Mouse (Mus musculus): ENCODE measurements around the gene Tsks. TPM values are rescaled to one million over a fixed set of nuclear protein-coding genes. Genes with fewer than 3 reads are reported as not detected.

Gene Tsks
- polyA plus RNA-seq, 1 experiment from 2014 or later, result 0.23 TPM

GRCm38 (mm10) chr7:44986192-44986878 lies 43.3 kb downstream of the Tsks start, which contains the start of gene Prmt1:
Prmt1 (minus strand) TSS chr7:44986568.
- H3K9ac ChIP-seq (ENCODE audit: low read length), result peak within 1 kb of the TSS; percentile 99
- peak within 1 kb of the TSS; percentile 70 for H3K4me2 ChIP-seq (ENCODE audit: low read depth, low read length, severe bottlenecking)
- H3K4me1 ChIP-seq (replicated peaks; ENCODE audit: control insufficient read depth, insufficient read depth, low read length), result peaks cover 19% of the 10 kb centered on the region
- ATAC-seq (replicated peaks; ENCODE audit: low FRiP score) (peak; percentile 96), DNase-seq (ENCODE audit: low spot score) (peak; percentile 97)
- H3K27ac ChIP-seq (ENCODE audit: low read depth, low read length), result peak within 1 kb of the TSS; percentile 90
- under 1% methylated on average over 42 of the region's 42 CpGs for WGBS
- peak within 1 kb of the TSS; percentile 94 for H3K4me3 ChIP-seq (ENCODE audit: low read depth, low read length)
- H3K36me3 ChIP-seq (ENCODE audit: control insufficient read depth, insufficient read depth, low read length), result peaks cover 9% of the 10 kb centered on the region
- H3K9me3 ChIP-seq (ENCODE audit: control insufficient read depth, low read length), result no peaks in the 10 kb centered on the region
- H3K27me3 ChIP-seq (ENCODE audit: control insufficient read depth, insufficient read depth, low read length), result no peaks in the 10 kb centered on the region

GRCm38 (mm10) chr7:44986879-44987718 lies 44.1 kb downstream of the Tsks start:
- Histone ChIP-seq H3K9ac (ENCODE audit: low read length) (peak overlapping the region; percentile 91), H3K4me3 (ENCODE audit: low read depth, low read length) (peak overlapping the region; percentile 94), H3K27ac (ENCODE audit: low read depth, low read length) (peak overlapping the region; percentile 90), H3K27me3 (ENCODE audit: control insufficient read depth, insufficient read depth, low read length) (no peaks in the 10 kb centered on the region), H3K36me3 (ENCODE audit: control insufficient read depth, insufficient read depth, low read length) (peaks cover 1% of the 10 kb centered on the region; the same call in 1 of the 2 replicates), H3K4me2 (ENCODE audit: low read depth, low read length, severe bottlenecking) (peak overlapping the region; percentile 70), H3K4me1 (replicated peaks; ENCODE audit: control insufficient read depth, insufficient read depth, low read length) (peaks cover 19% of the 10 kb centered on the region), H3K9me3 (ENCODE audit: control insufficient read depth, low read length) (no peaks in the 10 kb centered on the region)
- WGBS, result under 1% methylated on average over 29 of the region's 29 CpGs
- ATAC-seq (replicated peaks; ENCODE audit: low FRiP score) (peak; percentile 42), DNase-seq (ENCODE audit: low spot score) (no peak)

GRCm38 (mm10) chr7:44996672-44997071 lies 53.7 kb downstream of the Tsks start:
- peak overlapping the region; percentile 57; the same call in 1 of the 2 replicates for H3K27ac ChIP-seq (ENCODE audit: low read depth, low read length)
- ATAC-seq (replicated peaks; ENCODE audit: low FRiP score) (no peak), DNase-seq (ENCODE audit: low spot score) (no peak)
- H3K4me2 ChIP-seq (ENCODE audit: low read depth, low read length, severe bottlenecking), result peak overlapping the region; percentile 67
- 16% methylated on average over 10 of the region's 10 CpGs for WGBS
- peak overlapping the region; percentile 66 for H3K4me3 ChIP-seq (ENCODE audit: low read depth, low read length)
- peak overlapping the region; percentile 61 for H3K9ac ChIP-seq (ENCODE audit: low read length)
- H3K27me3 ChIP-seq (ENCODE audit: control insufficient read depth, insufficient read depth, low read length), result no peaks in the 10 kb centered on the region
- no peaks in the 10 kb centered on the region for H3K9me3 ChIP-seq (ENCODE audit: control insufficient read depth, low read length)
- peaks cover 4% of the 10 kb centered on the region for H3K36me3 ChIP-seq (ENCODE audit: control insufficient read depth, insufficient read depth, low read length)
- peaks cover 9% of the 10 kb centered on the region for H3K4me1 ChIP-seq (replicated peaks; ENCODE audit: control insufficient read depth, insufficient read depth, low read length)

GRCm38 (mm10) chr7:44997231-44997939 lies 54.4 kb downstream of the Tsks start, which contains the start of gene Irf3:
Irf3 (plus strand) TSS chr7:44997648.
- Histone ChIP-seq H3K27me3 (ENCODE audit: control insufficient read depth, insufficient read depth, low read length) (no peaks in the 10 kb centered on the region), H3K9me3 (ENCODE audit: control insufficient read depth, low read length) (no peaks in the 10 kb centered on the region), H3K4me2 (ENCODE audit: low read depth, low read length, severe bottlenecking) (peak within 1 kb of the TSS; percentile 67), H3K4me1 (replicated peaks; ENCODE audit: control insufficient read depth, insufficient read depth, low read length) (peaks cover 9% of the 10 kb centered on the region), H3K9ac (ENCODE audit: low read length) (peak within 1 kb of the TSS; percentile 61), H3K27ac (ENCODE audit: low read depth, low read length) (peak within 1 kb of the TSS; percentile 57; the same call in 1 of the 2 replicates), H3K36me3 (ENCODE audit: control insufficient read depth, insufficient read depth, low read length) (peaks cover 11% of the 10 kb centered on the region), H3K4me3 (ENCODE audit: low read depth, low read length) (peak within 1 kb of the TSS; percentile 66)
- under 1% methylated on average over 43 of the region's 43 CpGs for WGBS
- DNase-seq (ENCODE audit: low spot score) (peak; percentile 94), ATAC-seq (replicated peaks; ENCODE audit: low FRiP score) (peak; percentile 90)

- H3K27ac ChIP-seq (ENCODE audit: low read depth, low read length), result peak overlapping the region; percentile 57; the same call in 1 of the 2 replicates
- H3K4me2 ChIP-seq (ENCODE audit: low read depth, low read length, severe bottlenecking), result peak overlapping the region; percentile 67
- H3K9ac ChIP-seq (ENCODE audit: low read length), result peak overlapping the region; percentile 61
- H3K4me3 ChIP-seq (ENCODE audit: low read depth, low read length), result peak overlapping the region; percentile 66
- ATAC-seq (replicated peaks; ENCODE audit: low FRiP score) (no peak; the same call in none of the 2 replicates), DNase-seq (ENCODE audit: low spot score) (no peak)
- H3K27me3 ChIP-seq (ENCODE audit: control insufficient read depth, insufficient read depth, low read length), result no peaks in the 10 kb centered on the region
- no peaks in the 10 kb centered on the region for H3K9me3 ChIP-seq (ENCODE audit: control insufficient read depth, low read length)
- H3K36me3 ChIP-seq (ENCODE audit: control insufficient read depth, insufficient read depth, low read length), result peaks cover 13% of the 10 kb centered on the region
- H3K4me1 ChIP-seq (replicated peaks; ENCODE audit: control insufficient read depth, insufficient read depth, low read length), result peaks cover 9% of the 10 kb centered on the region
- 6% methylated on average over 15 of the region's 15 CpGs for WGBS
Observed at GRCm38 (mm10) chr7:44997940-44998428, 55.0 kb downstream of the Tsks start.

- DNase-seq (ENCODE audit: low spot score), result no peak
- Histone ChIP-seq H3K9me3 (ENCODE audit: control insufficient read depth, low read length) (no peaks in the 10 kb centered on the region), H3K4me1 (replicated peaks; ENCODE audit: control insufficient read depth, insufficient read depth, low read length) (peaks cover 9% of the 10 kb centered on the region), H3K4me2 (ENCODE audit: low read depth, low read length, severe bottlenecking) (peak within 1 kb of the TSS; percentile 67), H3K4me3 (ENCODE audit: low read depth, low read length) (peak within 1 kb of the TSS; percentile 66), H3K27me3 (ENCODE audit: control insufficient read depth, insufficient read depth, low read length) (no peaks in the 10 kb centered on the region), H3K9ac (ENCODE audit: low read length) (peak within 1 kb of the TSS; percentile 61), H3K27ac (ENCODE audit: low read depth, low read length) (peak within 1 kb of the TSS; percentile 57; the same call in 1 of the 2 replicates), H3K36me3 (ENCODE audit: control insufficient read depth, insufficient read depth, low read length) (peaks cover 17% of the 10 kb centered on the region)
- WGBS, result 5% methylated on average over 18 of the region's 18 CpGs
- no peak for ATAC-seq (replicated peaks; ENCODE audit: low FRiP score)
Observed at GRCm38 (mm10) chr7:44998501-44998955, 55.5 kb downstream of the Tsks start, which contains the start of gene Bcl2l12. Bcl2l12 (minus strand) TSS chr7:44998712.

GRCm38 (mm10) chr7:44999753-45000152 lies 56.7 kb downstream of the Tsks start:
- ATAC-seq (replicated peaks; ENCODE audit: low FRiP score) (no peak), DNase-seq (ENCODE audit: low spot score) (no peak)
- Histone ChIP-seq H3K4me2 (ENCODE audit: low read depth, low read length, severe bottlenecking) (no peak overlapping the region), H3K9ac (ENCODE audit: low read length) (no peak overlapping the region), H3K4me3 (ENCODE audit: low read depth, low read length) (no peak overlapping the region), H3K27me3 (ENCODE audit: control insufficient read depth, insufficient read depth, low read length) (no peaks in the 10 kb centered on the region), H3K27ac (ENCODE audit: low read depth, low read length) (no peak overlapping the region), H3K36me3 (ENCODE audit: control insufficient read depth, insufficient read depth, low read length) (peaks cover 23% of the 10 kb centered on the region), H3K4me1 (replicated peaks; ENCODE audit: control insufficient read depth, insufficient read depth, low read length) (peaks cover 9% of the 10 kb centered on the region), H3K9me3 (ENCODE audit: control insufficient read depth, low read length) (no peaks in the 10 kb centered on the region)
- WGBS, result 87% methylated on average over 11 of the region's 11 CpGs
